Mouse (Mus musculus): ENCODE data around the gene Hoxb5.

GRCm38 (mm10) chr11:96332618-96333032, 29.5 kb downstream of the Hoxb5 start:
- TF ChIP-seq POLR2A (IDR thresholded peaks at IDR 0.05; ENCODE audit: insufficient read depth, low read depth, low read length) = no peak
- TF ChIP-seq EP300 (IDR thresholded peaks at IDR 0.05; ENCODE audit: insufficient read depth, low read depth, low read length) = no peak
- TF ChIP-seq CTCF (IDR thresholded peaks at IDR 0.05) = no peak

Measured in heart, adult 2 months (tissue).